Mouse (Mus musculus): Measurements from ENCODE around the gene Lnx2.

Gene Lnx2

DNA sequence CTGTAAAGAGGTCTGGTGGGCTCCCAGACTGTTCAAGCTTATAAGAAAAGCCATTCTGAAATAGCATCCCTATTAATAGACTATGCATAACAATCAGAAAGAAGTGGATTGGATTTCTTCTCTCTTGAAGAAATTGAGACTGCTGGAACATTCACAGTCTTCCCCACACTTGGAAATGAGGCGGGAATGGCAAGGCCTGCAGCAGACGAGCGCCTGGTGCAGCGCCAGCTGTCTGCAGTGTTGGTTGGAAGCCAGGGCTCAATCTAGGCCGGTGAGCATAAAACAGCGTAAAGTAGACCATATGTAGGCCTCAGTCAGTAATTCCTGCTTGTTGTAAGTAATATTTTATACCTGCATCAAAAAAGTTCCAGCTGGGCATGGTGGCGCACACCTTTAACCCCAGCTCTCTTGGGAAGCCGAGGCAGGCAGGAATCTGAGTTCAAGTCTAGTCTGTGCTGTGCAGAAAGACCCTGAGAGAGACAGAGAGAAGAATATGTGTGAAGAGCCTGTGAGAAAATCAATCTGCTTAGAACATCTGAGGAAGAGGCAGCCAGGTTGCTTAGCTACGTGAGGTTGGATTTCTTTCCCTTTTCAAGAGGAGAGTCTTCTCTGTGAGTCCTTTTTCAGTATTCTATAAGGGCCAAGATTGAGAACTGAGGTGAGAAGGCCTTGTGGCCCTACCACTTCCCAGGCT lies 9.0 kb upstream of the Lnx2 start:
- in situ Hi-C loops (cut with MboI; ENCODE audit: low pct_unique_long_range_greater_than_20kb in 1 of 2, low sequenced_read_pairs in 2 of 2, unreplicated experiment in 1 of 2): no loop called here

DNA sequence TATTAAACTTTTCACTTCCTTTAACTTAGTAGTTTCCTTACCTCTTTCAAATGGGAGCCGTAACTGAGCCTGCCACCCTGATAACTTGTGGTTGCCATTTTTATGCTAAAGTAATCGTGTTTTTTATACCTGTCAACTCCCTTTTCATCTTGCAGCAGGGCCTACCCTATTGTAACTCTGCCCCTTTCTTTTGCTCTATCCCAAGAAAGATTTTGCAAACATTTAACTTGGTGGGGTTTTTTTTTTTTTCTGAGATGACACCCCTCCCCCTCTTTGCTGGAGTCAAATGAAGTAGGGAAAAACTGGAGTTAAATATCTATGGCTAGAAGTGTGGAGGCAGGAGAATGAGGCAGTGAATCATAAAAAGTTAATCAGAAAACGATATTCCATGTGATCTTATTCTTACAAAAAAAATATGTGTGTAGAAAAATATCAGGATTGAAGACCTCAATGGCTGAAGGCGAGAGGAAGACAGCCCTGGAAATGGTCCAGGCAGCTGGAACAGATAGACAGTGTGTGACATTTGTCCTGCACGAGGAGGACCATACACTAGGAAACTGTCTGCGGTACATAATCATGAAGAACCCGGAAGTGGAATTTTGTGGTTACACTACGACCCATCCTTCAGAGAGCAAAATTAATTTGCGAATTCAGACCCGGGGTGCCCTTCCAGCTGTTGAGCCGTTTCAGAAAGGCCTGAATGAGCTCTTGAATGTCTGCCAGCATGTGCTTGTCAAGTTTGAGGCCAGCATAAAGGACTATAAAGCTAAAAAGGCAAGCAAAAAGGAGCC lies 1.9 kb upstream of the Lnx2 start:
- in situ Hi-C loops (cut with MboI; ENCODE audit: low pct_unique_long_range_greater_than_20kb in 1 of 2, low sequenced_read_pairs in 2 of 2, unreplicated experiment in 1 of 2): no loop called here

DNA sequence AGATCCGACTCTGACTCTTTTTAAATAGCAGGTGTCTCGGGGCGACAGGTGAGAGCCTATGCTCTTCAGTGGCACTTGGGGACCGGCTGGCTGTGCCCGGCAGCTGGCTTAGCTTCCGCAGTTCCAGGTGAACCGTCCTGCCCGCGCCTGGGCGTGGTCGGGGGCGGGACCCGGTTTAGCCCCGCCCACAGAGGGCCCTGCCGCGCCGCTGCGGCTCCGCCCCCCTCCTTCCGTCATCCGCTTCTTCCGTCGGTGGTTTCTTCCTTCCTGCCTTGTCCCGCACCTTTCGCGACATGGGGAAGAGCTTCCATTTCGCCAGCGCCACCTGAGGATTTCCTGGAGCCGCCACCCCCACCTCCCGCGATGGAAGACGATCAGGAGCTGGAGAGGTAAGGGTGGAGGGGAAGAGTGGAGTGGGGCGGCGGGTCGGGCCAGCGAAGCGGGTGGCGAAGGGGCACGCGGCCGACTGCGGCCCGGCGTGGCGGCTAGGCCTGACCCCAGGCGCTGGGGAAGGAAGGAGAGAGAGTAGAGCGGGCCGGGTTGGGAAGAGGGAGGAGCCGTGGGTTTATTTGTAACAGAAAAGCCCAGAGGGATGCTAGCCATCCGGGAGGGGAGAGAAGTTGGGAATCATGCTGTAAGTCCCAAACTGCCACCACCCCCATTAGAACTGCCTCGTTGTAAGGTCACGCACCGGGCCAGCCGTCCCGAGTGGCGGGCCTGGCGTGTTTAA lies 1.1 kb upstream of the Lnx2 start:
- in situ Hi-C loops (cut with MboI; ENCODE audit: low pct_unique_long_range_greater_than_20kb in 1 of 2, low sequenced_read_pairs in 2 of 2, unreplicated experiment in 1 of 2): no loop called here

DNA sequence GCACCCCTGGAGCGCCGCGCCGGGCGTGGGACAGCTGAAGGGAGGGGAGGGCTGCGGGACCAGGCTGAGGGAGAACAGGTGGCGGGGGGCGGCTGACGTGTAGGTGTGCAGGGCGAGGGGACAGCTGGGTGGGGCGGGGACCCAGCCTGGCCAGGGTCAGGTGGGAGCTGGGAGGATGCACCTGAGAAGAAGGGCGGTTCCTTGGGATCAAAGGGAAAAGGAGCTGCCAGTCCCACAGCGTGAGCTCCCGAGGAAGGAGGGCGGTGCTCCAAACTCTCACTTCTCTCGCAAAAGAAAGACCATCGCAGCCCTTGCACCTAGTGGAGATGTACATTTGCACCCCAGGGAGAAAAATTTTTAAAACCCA lies 396 bp upstream of the Lnx2 start, which contains the start of gene Polr1d:
Gene Polr1d, plus strand, starts transcription at position 252 of the 367 bp plus-strand sequence.
- in situ Hi-C loops (cut with MboI; ENCODE audit: low pct_unique_long_range_greater_than_20kb in 1 of 2, low sequenced_read_pairs in 2 of 2, unreplicated experiment in 1 of 2): no loop called here

DNA sequence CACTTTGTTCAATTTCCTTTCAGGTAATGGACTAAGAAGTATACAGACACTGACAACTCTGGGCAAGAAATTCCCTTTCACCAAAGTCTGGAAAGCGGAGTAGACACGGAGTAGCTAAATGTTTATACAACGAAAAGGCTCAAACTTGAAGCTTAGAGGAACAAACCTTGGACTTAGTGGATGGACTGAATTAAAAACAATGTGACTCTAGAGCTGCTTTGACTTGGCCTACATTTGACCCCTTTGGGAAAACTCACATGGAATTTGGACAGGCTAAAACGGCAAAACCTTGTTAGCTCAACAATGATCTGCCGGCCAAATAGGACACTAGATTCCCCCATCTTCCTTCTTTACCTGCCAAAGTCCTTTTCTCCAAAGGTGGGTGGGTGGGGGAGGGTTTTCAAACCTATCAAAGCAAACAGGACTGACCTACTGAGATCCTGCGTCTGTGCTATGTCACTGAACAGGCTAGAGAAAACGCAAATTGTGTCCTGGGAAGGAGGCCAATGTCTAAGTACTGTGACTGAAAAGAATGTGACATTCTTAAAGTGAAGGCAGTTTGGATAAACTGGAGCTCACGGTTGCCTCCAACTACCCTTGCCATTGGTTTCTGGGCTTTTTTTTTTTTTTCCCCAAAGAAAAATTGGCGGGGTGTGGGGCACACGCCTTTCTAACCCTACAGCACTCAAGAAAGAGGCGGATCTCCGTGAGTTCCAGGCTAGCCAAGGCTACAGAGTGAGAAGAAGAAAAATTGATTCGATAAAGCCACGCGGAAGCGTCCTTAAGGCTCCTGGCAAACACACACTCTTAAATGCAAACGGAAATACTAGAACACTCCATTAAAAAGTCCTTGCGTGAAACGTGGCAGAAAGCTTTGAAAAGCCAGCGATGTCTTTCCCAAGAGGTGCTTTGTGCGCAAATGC lies 1.0 kb downstream of the Lnx2 start:
- in situ Hi-C loops (cut with MboI; ENCODE audit: low pct_unique_long_range_greater_than_20kb in 1 of 2, low sequenced_read_pairs in 2 of 2, unreplicated experiment in 1 of 2): no loop called here

DNA sequence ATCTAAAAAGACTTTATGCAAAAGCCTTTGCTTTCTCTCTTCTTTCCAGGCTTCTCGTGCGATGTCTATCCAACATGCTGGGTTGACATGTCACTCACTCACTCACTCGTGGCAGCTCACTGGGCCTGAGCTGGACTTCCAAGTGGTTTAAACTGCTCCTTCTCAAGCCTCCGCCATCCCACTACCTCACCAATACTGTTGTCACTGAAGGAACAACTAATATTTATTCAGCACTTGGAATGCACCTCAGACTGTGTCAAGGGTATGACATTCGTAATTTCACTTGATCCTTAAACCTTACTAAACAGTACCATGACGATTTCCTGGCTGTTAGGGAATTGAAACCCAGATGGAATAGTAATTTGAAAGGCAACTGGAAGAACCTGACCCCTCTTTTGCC lies 2.6 kb downstream of the Lnx2 start:
- in situ Hi-C loops (cut with MboI; ENCODE audit: low pct_unique_long_range_greater_than_20kb in 1 of 2, low sequenced_read_pairs in 2 of 2, unreplicated experiment in 1 of 2): no loop called here

DNA sequence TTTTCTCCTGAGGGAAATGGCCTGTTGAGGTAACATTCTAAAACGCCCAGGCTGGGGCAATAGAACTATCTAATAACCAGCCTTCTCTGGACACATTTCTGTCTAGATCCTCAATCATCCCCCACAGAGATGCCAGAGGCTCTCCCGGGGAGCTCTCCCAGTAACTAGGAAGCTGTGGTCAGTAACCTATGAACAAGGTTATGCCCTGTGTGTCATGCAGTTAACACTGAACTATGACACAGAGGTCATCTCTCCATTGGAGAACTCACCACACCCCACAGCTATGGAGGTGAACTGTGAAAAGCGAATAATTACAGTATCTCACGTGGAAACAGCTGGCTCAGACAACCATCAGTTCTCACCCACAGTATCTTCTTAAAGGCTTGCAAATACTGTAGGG lies 4.5 kb downstream of the Lnx2 start:
- in situ Hi-C loops (cut with MboI; ENCODE audit: low pct_unique_long_range_greater_than_20kb in 1 of 2, low sequenced_read_pairs in 2 of 2, unreplicated experiment in 1 of 2): no loop called here

DNA sequence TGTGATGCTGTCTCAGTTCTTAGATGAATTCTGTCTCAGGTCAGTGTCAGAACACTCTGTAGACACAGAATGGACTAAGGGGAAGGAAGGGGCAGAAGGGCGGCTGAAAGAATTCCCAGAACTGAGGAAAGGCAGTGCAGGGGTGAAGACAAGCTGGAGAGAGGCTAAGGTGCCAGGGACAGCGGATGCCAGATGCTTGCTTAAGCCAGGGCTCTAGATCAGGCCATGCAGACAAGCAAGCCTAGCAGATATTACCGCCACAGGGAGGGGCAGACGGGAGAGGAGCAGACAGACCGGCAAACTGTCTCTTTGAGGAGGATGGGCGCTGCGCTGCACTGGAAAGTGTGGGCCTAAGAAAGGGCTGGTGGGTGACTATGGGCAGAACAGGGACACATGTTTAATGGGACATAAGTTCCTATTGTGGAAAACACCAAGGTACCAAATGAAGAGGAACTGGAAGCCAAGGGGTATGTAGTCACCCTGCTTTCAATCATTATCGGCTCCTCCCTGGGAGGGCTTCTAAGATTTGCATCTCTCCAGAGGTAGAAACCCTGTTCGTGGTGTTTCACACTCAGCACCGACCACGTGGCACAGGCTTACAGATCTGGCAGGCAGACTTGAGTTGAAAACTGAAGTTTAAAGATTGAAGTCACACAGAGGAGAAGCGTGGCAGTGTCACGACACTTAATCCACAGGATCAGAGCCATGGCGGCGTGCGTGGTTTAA lies 5.4 kb downstream of the Lnx2 start:
- in situ Hi-C loops (cut with MboI; ENCODE audit: low pct_unique_long_range_greater_than_20kb in 1 of 2, low sequenced_read_pairs in 2 of 2, unreplicated experiment in 1 of 2): no loop called here

DNA sequence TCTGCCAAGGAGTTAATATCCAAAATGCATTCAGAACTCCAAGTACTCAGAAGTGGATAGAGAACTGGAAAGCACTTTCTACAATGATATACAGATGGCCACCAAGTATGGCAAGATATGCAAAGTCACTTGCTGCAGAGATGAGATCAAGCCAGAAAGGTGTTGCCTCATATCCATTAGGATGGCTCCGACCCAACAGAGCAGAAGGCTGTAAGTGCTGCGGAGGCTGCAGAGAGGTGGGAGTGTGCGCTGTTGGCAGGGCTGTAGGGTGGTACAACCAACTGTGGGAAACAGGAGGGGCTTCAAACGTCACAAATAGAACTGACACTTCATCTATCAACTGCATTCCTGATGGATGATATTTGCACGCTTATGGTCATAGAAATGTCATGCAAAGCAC lies 7.5 kb downstream of the Lnx2 start:
- in situ Hi-C loops (cut with MboI; ENCODE audit: low pct_unique_long_range_greater_than_20kb in 1 of 2, low sequenced_read_pairs in 2 of 2, unreplicated experiment in 1 of 2): no loop called here

DNA sequence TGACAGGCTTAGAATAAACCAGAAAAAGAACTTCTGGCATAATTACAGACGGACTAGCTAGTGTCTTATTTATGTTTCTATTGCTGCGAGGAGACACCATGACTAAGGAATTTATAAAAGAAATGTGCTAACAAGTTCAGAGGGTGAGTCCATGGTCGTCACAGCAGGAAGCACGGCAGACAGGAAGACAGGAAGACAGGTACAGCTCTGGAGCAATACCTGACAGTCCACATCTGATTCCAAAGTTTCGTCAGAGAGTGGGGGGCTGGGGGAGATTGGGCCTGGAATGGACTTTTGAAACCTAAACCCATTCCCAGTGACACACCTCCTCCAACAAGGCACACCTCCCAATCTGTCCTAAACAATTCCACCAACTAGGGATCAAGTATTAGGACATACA lies 9.4 kb downstream of the Lnx2 start:
- in situ Hi-C loops (cut with MboI; ENCODE audit: low pct_unique_long_range_greater_than_20kb in 1 of 2, low sequenced_read_pairs in 2 of 2, unreplicated experiment in 1 of 2): no loop called here

DNA sequence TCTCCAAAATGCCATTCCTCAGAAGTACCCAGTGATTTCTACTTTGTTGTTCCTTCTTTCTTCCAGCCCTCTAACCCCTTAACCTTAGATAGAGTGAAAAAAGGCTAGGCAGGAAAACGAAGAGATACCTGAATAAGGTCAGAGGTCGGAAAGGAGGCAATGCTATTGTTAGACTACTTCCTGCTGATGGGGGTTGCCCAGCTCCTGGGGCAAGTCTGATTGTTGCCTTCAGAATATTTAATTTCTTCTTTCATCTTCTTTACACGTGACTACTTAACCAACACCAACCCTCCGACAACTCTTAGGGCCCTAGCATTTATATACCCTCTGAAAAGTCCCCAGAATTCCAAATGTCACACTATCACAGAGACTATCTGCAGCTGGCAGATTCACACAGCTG lies 10.3 kb downstream of the Lnx2 start:
- in situ Hi-C loops (cut with MboI; ENCODE audit: low pct_unique_long_range_greater_than_20kb in 1 of 2, low sequenced_read_pairs in 2 of 2, unreplicated experiment in 1 of 2): no loop called here

DNA sequence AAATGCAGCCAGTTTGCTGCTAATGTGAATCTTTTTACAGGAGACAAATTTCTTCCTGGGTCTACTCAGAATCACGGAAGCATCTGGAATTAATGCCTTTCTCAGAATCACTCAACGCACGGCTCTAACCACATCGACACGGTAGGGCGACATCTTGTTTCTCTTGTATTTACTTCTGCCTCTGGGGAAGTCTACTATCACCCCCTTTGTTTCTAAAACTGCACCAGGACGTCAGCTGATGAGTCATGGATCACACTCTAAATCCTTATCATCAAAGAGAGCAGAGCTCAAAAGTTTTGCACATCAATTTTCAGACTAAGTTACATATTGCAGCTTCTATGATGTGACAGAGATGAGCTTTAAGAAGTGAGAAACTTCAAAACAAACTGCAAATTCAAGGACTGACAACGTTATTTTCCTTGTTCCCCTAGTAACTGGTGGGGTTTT lies 13.1 kb downstream of the Lnx2 start:
- in situ Hi-C loops (cut with MboI; ENCODE audit: low pct_unique_long_range_greater_than_20kb in 1 of 2, low sequenced_read_pairs in 2 of 2, unreplicated experiment in 1 of 2): no loop called here

DNA sequence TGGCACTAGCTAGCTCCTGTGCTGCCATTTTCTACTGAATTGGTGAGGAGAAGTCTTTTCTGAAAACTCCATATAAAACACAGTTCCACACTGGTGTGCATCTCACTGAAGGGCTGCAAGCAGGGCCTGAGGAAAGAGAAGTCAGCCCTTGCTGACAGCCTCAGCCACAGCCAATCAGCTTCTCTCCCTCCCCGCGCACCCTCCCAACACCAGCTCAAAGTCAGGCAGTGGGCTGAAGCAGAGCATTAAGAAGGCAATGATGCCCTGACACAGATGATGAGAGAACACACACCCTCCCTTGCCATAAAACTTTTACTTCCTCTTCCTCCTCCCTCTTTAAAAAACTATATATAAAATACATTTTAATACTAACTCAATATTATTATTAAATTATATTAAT lies 16.4 kb downstream of the Lnx2 start:
- in situ Hi-C loops (cut with MboI; ENCODE audit: low pct_unique_long_range_greater_than_20kb in 1 of 2, low sequenced_read_pairs in 2 of 2, unreplicated experiment in 1 of 2): no loop called here

DNA sequence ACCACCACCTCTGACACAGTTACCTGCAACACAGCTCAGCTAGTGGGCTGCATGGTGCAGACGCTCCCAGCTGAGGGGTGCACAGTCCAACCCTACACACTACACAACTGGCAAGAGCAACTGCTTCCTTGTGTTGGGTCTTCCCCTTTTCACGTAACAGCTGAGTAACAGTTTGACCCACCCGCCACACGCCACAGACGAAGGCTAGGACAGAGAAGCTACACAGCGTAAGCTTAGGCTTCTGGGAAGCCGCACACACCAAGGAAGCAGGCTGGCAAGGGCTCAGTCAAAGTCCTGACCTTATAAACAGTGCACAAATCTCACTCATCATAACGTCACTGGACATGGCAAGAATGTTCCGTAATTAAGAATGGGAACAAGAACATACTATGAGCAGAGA lies 17.1 kb downstream of the Lnx2 start:
- in situ Hi-C loops (cut with MboI; ENCODE audit: low pct_unique_long_range_greater_than_20kb in 1 of 2, low sequenced_read_pairs in 2 of 2, unreplicated experiment in 1 of 2): no loop called here

DNA sequence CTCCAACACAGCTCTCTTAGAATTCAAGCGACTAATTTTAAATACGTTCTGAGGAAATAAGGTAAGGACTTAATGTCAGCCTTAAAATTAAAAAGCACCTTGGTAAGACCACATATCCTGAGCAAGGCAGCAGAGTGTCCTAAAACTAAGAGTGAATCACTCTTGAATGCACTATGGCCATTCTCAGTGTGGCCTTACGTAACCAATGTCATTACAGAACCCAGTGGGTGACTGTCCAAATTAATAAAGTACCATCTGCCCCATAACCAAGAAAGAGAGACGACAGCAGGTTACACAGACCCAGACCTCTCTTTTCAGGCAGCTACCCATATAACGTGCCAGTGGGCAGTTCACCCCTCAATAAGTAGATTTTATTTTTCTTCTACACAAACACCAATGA lies 17.7 kb downstream of the Lnx2 start:
- in situ Hi-C loops (cut with MboI; ENCODE audit: low pct_unique_long_range_greater_than_20kb in 1 of 2, low sequenced_read_pairs in 2 of 2, unreplicated experiment in 1 of 2): no loop called here

DNA sequence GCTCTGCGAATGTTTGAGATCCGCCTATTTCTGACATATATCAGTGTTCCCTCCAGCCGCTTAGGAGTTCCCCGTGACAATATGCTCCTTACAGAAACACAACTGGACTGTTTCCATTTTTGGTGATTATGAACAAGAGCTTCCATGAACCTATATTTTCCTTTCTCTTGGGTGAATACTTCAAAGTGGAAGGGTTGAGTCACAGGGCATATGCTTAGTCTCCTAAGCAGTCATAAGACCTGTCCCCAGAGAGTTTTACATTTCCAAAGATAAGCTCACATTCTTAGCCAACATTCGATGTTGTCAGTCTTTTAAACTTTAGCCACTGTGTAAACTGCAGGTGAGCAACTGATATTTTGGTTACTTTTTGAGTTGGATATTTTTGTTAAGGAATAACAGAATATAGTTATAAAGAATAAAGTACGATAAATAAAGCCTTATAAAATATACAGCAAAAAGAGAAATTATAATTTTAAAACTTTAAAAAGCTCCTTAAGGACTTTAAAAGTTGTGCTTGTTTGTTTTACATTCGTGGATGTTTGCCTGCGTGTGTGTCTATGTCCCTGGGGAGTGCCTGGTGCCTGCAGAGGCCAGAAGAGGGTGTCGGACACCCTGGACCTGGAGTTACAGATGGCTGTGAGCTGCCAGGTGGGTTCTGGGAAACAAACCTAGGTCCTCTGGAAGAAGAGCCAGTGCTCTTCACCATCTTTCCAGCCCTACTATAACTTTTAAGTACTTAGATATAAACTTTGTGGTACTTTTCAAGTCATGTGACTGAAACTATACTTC lies 18.6 kb downstream of the Lnx2 start:
- in situ Hi-C loops (cut with MboI; ENCODE audit: low pct_unique_long_range_greater_than_20kb in 1 of 2, low sequenced_read_pairs in 2 of 2, unreplicated experiment in 1 of 2): no loop called here

DNA sequence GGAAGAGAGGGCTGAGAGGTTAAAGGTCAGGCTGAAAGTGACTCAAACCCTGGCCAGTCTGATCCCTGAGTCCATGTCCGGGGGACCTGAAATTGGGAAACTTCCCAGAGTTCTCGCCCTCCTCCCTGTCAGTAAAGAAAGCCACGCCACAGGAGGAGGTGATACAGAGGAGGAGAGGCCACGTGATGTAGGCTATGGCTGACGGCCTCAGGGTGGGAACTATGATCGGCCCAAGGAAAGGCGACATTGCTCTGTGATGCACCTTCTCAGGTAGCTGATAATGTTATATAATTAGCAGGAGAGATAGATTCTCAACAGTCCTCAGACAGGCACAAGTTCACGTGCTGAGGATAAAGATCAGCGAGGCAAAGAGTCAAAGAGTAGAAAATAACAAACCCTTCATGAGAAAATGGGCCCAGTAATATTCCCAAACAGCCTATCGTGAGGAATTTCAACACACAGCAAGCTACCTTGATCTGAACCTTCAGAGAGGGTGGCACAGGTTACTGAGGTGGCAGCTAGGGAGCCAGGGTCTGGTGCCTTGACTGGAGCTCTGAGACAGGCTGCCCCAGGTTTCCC lies 19.6 kb downstream of the Lnx2 start:
- in situ Hi-C loops (cut with MboI; ENCODE audit: low pct_unique_long_range_greater_than_20kb in 1 of 2, low sequenced_read_pairs in 2 of 2, unreplicated experiment in 1 of 2): no loop called here

Data from mouse embryonic stem cell (cell line).